Mouse (Mus musculus) urinary bladder, postnatal 10 days (tissue): Measurements from ENCODE around the gene Sec14l1.
"Not testable (repeated sequence)": the region's sequence is repeated elsewhere in the genome, so short reads cannot be mapped to it uniquely, and the experiment has no call there.

Source experiments
- DNase-seq: peaks from one replicate; pipeline ENCODE4 v3.0.0; 2022; ENCODE audit warnings: low spot score

Sec14l1 gene

GRCm38 (mm10) chr11:117114592-117115345 is at the start of gene Sec14l1:
Gene Sec14l1 (plus strand): TSS chr11:117115168.
- DNase-seq: peak; percentile 98

DNA sequence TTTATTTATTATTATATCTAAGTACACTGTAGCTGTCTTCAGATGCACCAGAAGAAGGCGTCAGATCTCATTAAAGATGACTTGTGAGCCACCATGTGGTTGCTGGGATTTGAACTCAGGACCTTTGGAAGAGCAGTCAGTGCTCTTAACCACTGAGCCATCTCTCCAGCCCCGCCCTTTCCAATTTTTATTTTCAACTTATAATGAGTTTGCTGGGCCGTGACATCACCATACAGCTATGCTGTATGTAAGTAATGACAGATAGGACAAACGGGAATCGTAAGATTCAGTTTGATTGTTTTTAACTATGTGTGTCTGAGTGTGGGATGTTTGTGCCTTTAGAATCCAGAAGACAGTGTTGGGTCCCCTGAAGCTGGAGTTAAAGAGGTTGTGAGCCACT is 49.4 kb upstream of the Sec14l1 start:
- not testable (repeated sequence) for DNase-seq

DNA sequence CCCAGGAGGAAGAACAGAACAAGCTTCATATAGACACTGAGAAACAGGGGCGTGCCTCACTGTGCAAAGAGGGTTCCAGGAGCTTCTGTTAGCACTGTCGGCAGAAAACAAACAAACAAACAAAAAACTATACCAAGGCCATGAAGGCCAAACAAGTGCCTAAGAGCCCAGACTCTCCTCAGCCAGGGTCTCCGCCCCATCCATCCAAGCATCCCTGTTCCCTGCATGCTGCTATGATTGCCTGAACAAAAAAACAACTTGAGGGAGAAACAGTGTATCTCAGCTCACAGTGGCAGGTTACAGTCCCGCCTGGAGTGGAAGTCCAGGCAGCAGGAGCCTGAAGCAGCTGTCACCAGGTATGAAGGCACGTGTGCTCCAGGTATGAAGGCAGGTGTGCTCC is 48.2 kb upstream of the Sec14l1 start:
- DNase-seq: no peak

DNA sequence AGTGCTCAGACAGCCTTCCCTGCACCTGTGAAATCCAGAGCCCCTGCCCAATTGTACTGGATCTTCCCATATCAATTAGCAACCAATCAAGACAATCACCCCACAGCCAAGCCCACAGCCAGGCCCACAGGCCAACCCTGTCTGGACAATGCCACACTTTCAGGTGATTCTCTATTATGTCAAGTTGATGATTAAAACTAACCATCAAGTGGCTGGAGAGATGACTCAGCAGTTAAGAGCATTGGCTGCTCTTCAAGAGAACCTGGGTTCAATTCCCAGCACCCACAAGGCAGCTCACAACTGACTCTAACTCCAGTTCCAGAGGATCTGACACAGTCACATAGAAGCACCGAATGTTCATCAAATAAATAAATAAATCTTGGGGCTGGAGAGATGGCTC is 46.6 kb upstream of the Sec14l1 start:
- no peak for DNase-seq

DNA sequence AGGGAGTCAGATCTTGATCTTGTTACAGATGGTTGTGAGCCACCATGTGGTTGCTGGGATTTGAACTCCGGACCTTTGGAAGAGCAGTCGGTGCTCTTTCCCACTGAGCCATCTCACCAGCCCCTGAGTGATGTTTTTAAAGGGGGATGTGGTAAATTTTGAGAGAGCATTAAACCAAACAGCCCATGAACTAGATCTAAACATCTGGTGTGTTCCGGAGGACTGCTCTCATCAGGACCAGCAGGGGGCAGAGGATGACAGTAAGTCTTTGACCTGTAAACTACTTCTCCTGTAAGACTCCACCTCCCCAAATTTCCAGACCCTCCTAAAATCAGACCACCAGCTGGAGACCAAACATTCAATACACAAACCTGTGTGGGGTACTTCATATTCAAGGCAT is 45.9 kb upstream of the Sec14l1 start:
- no peak for DNase-seq

GRCm38 (mm10) chr11:117070711-117071110 is 44.3 kb upstream of the Sec14l1 start:
- DNase-seq: no peak

GRCm38 (mm10) chr11:117072128-117072527 is 42.8 kb upstream of the Sec14l1 start:
- peak; percentile 47 for DNase-seq

- DNase-seq: no peak
Measured at GRCm38 (mm10) chr11:117073426-117073825, 41.5 kb upstream of the Sec14l1 start.

DNA sequence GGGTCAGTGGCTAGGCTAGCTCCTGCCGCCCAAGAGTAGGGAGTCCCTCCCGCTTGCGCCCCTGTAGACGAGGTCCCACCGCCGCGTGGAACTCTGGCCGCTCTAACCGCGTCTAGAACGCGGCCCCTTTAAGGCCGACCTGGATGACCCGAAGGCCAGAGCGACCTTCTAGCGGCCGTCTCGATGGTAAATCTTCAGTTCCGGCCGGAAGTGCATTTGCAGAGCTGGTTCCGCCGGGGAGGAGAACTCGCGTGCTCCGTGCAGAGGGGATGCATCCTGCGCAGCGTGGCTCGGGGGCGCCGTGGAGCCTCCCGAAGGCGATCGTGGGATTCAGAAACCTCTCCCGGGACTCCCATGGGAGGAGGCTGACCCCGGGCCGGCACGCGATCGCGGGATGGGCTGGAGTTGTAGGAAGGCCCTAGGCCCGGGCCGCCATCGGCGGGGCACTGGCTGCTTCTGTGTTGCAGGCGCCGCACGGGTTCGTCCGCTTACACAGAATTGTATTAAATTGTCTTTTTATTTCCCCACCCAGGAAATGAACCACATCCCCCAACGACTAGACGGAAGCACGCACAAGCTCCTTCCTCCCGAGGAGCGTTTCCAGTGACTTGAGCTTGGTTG is 38.3 kb upstream of the Sec14l1 start:
- DNase-seq: peak; percentile 37

- no peak for DNase-seq
Measured at GRCm38 (mm10) chr11:117077227-117077626, 37.7 kb upstream of the Sec14l1 start.

- DNase-seq: no peak
Measured at GRCm38 (mm10) chr11:117077902-117078301, 37.1 kb upstream of the Sec14l1 start.

DNA sequence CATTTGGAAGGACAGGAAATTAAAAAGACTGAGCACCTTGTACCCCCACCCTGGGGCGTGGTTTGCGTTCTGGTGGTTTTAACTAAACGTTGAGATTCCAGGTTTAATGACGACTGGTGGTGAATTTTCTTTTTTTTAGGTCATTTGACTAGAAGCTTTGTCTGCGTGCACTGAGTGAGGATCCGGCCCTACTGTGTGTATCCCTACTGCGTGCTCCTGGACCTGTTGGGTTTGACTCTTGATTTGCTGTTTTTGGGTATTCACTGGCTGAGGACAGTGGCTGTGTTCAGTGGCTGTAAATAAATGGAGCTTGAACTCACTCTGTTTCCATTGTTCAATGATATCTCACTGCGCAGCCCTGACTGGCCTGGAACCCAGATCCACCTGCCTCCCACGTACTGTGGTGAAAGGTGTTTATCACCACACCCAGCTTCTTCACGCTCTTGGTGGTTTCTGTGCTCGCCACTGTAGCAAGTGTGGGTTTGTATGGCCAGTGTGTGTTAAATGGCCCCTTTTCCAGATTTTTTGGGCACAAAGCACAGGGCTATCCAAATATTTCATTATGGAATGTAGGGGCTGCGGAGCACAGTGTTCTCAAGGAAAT is 36.2 kb upstream of the Sec14l1 start:
- DNase-seq: no peak

- no peak for DNase-seq
Measured at GRCm38 (mm10) chr11:117079651-117080190, 35.2 kb upstream of the Sec14l1 start.

DNA sequence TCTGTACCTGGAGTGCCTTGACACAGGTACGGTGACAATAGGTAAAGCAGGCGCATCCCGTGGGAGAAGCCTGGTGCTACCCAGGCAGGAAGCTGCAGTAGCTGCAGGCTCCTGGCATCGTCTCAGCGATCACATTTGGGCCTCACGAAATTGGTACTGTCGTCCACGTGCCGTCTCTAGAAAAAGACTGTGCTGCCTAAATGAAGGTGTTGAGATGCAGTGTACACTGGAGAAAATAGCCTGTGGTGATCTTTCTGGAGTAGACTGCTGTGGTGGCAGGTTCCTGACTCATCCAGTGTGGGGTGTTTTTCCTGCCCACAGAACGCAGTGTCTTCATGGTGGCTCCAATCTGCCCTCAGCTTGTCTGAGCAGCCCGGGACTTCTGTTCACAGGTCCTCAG is 34.8 kb upstream of the Sec14l1 start:
- no peak for DNase-seq

DNA sequence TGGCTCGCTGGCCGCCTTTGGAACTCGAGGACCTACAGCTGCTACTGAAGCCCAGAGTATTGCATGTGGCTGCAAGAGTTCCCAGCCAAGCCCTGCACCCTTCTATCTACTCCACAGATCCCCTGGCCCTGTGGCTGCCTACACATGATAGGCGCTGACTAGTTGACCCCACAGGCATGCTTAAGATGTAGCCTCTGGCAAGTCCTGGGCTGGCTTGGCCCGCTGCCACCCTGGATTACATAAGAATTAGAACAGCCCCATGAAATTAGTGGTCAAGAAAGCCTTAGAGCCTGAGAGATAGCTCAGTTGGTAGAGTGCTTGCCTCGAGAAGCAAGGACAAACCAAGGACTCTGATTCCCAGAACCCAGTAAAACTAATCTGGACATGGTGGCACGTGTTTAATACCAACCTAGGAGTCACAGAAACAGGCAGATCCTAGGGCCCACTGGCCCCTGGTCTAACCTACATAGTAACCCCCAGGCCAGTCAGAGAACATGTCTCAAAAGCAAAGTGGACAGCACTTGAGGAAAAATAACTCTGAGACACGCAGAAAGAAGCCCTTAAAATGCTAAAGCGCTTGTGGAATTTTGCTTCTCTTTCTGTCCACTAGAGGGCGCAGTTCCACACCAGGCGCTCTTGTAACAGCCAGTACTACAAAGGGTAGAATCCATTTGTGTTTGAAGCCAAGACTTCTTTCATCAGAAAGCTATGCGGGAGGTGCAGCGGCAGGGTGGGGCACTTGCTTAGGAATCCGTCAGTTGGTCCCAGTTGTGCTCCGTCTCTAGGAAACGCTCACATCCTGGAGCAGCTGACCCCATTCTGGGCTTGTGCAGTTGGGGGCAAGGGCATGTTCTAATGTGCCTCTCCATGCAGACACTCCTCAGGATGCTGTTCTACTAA is 33.6 kb upstream of the Sec14l1 start:
- peak; percentile 34 for DNase-seq

DNA sequence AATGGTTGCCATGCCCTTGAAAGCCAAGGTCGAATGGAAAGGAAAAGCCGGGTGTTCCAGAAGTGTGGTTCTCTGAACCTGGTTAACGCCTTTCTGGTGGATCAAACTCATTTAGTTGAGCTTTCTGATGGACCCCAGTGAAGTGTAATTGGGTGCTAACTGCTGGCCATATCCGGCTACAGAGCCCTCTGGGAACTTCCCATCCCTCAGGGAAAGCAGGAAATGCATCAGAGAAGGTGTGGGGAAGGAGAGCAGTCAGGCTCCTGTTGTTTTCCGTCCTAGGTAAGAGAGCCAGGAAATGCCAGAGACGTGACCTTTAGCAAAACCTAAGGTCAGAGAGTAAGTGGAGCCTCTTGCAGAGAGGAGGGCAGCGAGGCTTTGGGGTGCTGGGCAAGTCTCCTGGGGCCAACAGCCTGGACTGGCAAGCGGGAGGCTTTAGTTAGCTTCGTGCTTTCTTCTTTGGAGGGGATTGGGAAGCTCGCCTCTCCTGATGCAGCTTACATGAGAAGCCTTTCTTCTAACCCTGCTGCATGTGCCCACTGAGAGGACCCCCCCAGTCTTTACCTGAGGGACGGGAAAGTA is 32.5 kb upstream of the Sec14l1 start:
- DNase-seq: no peak

DNA sequence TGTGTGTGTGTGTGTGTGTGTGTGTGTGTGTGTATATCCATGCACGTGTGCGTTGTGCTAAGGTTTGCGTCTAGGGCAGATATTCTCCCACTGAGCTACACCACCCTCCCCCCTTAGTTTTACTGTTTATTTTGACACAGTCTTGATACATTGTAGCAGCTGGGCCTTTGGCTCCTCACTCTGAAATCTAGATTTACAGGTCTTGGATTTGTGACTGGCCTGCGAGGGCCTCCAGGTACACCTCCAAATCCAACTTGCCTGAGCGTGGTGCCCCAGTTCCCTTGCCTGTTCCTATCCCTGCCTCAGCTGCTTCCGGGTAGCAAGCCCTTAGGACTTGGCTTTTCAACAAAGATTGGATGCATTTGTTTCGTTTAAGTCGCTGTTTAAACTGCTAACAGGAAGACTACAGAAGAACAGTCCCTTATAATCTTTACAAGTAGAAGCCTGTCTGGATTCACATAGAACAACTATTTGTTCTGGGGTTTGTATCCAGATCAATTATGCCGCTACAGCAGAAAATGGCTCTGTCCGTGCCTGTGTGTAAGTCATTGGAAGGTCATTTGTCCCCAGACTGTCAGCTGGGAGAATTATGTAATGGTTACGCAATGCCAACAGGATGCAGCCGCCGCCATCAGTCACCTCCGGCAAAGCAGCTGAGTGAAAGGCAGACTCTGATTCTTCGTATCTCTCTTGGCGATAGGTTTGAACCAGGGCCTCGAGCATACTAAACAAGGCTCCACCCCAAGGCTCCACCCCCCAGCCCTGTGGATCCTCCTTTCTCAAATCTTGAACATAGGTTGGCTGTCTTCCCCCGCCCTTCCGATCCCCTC is 31.7 kb upstream of the Sec14l1 start:
- DNase-seq: no peak

DNA sequence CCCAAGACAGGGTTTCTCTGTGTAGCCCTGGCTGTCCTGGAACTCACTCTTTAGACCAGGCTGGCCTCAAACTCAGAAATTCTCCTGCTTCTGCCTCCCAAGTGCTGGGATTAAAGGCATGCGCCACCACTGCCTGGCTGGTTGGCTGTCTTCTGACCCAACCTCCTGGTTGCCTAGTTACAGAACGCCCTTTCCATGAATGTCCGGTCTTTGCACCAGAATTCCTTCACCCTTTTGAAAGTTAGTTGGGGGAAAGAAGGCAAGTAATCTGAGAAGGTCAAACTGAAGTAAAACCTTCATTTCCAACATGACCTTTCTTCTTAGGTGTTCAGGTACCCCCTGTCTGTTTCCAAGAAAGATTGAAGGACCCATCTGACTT is 31.1 kb upstream of the Sec14l1 start:
- not testable (repeated sequence) for DNase-seq

DNA sequence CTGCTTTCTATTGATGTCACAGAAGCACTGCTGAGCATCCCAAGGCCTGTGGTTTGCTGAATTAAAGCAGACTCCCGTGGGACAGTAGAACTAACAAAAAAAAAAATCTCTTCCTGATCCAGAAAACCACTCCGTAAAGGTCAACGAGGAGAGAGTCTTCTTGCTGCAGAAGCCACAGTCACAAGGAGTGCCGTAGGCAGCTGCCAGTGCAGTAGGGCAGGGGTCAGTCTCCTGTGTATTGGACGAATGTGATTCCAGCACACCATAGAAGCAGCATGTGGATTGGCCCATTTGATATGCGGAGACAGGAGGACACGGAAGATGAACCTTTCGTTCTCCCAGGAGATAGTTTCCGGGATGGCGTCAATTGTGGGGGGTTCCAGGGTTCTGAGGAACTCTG is 28.8 kb upstream of the Sec14l1 start:
- no peak for DNase-seq

- DNase-seq: no peak
Measured at GRCm38 (mm10) chr11:117087036-117087799, 27.8 kb upstream of the Sec14l1 start.
